Mouse (Mus musculus): ENCODE measurements around the gene Sergef. TPM values are rescaled to one million over a fixed set of nuclear protein-coding genes. Genes with fewer than 3 reads are reported as not detected.

The Sergef gene
- total RNA-seq, 2 experiments from 2014 or later, result 47.3 to 54.1 TPM

- no peak overlapping the region for H3K4me3 ChIP-seq
- TF ChIP-seq CTCF (conservative IDR thresholded peaks at IDR 0.05), result no peak
- no peak overlapping the region for H3K27ac ChIP-seq
- no peak for DNase-seq (ENCODE audit: low spot score in 2 of 2)
Observed at GRCm38 (mm10) chr7:46611970-46612369, 27.6 kb downstream of the Sergef start.

- TF ChIP-seq CTCF (conservative IDR thresholded peaks at IDR 0.05), result no peak
Observed at GRCm38 (mm10) chr7:46609317-46609716, 30.3 kb downstream of the Sergef start.

DNA sequence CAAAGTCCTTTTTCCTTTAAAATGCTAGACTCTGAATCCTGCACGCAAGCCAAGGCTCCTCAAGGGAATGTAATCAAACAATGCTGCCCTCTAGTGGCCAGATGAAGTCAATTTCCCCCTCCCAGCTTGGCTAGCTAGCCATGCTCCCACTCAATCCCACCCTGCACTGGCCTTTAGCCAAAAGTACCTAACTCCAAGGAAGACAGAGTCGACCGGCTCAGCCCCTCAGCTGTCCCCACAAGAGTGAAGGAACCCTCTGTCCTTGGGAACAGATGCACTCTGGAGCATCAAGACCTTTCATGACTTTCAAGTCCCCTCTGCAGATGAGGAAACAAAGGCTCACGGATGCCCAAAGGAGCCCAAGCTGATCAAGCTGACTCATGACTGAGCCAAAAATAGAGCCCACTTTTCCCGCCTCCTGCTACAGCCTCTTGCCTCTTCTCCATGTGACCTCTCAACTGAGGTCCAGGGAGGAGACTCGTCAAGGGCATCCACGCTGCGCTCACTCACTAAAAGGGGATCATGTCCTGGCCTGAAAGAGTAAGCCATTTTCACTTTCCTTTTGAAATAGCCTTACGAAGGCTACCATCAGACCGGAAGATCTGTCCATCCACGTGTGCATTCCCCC, 32.1 kb downstream of the Sergef start:
- Histone ChIP-seq H3K4me3 (no peak overlapping the region), H3K27ac (peak overlapping the region; percentile 65; the same call in 1 of the 2 replicates)
- peak; percentile 89 for TF ChIP-seq CTCF (conservative IDR thresholded peaks at IDR 0.05)
- DNase-seq (ENCODE audit: low spot score in 2 of 2), result peak in 1 of 2 experiments; percentile 69

More at GRCm38 (mm10) chr7:46609317-46609716, 30.3 kb downstream of the Sergef start:
- Histone ChIP-seq H3K27ac (no peak overlapping the region), H3K4me3 (no peak overlapping the region)
- no peak for DNase-seq (ENCODE audit: low spot score in 2 of 2)

GRCm38 (mm10) chr7:46607031-46607426, 32.6 kb downstream of the Sergef start:
- no peak for TF ChIP-seq CTCF (conservative IDR thresholded peaks at IDR 0.05)
- Histone ChIP-seq H3K4me3 (no peak overlapping the region), H3K27ac (peak overlapping the region; percentile 65; the same call in 1 of the 2 replicates)
- DNase-seq (ENCODE audit: low spot score in 2 of 2), result no peak

- Histone ChIP-seq H3K4me3 (no peak overlapping the region), H3K27ac (peak overlapping the region; percentile 65; the same call in 1 of the 2 replicates)
- DNase-seq (ENCODE audit: low spot score in 2 of 2), result peak; percentile 66 to 85
- peak; percentile 91 for TF ChIP-seq CTCF (conservative IDR thresholded peaks at IDR 0.05)
Observed at GRCm38 (mm10) chr7:46606391-46607030, 33.1 kb downstream of the Sergef start.

- DNase-seq (ENCODE audit: low spot score in 2 of 2), result peak in 1 of 2 experiments; percentile 42
- Histone ChIP-seq H3K4me3 (no peak overlapping the region), H3K27ac (peak overlapping the region; percentile 41; the same call in 1 of the 2 replicates)
- peak; percentile 16 for TF ChIP-seq CTCF (conservative IDR thresholded peaks at IDR 0.05)
Observed at GRCm38 (mm10) chr7:46603051-46603450, 36.6 kb downstream of the Sergef start.

- DNase-seq (ENCODE audit: low spot score in 2 of 2), result no peak
- H3K27ac ChIP-seq, result no peak overlapping the region; the same call in 1 of the 2 replicates
- TF ChIP-seq CTCF (conservative IDR thresholded peaks at IDR 0.05), result no peak
- no peak overlapping the region for H3K4me3 ChIP-seq
Observed at GRCm38 (mm10) chr7:46602079-46602478, 37.5 kb downstream of the Sergef start.

- TF ChIP-seq CTCF (conservative IDR thresholded peaks at IDR 0.05), result no peak
- peak overlapping the region; percentile 28; the same call in 1 of the 2 replicates for H3K27ac ChIP-seq
- no peak overlapping the region for H3K4me3 ChIP-seq
- DNase-seq (ENCODE audit: low spot score in 2 of 2), result no peak
Observed at GRCm38 (mm10) chr7:46601097-46601496, 38.5 kb downstream of the Sergef start.

- no peak for TF ChIP-seq CTCF (conservative IDR thresholded peaks at IDR 0.05)
- no peak overlapping the region for H3K27ac ChIP-seq
Observed at GRCm38 (mm10) chr7:46597006-46597405, 42.6 kb downstream of the Sergef start.

GRCm38 (mm10) chr7:46591546-46591945, 48.1 kb downstream of the Sergef start:
- no peak for TF ChIP-seq CTCF (conservative IDR thresholded peaks at IDR 0.05)
- H3K27ac ChIP-seq, result 0 out of 2 replicates have a peak overlapping the region, but pooled peaks have one; percentile 33
- no peak for DNase-seq (ENCODE audit: low spot score in 2 of 2)
- H3K4me3 ChIP-seq, result no peak overlapping the region

More at GRCm38 (mm10) chr7:46597006-46597405, 42.6 kb downstream of the Sergef start:
- no peak overlapping the region for H3K4me3 ChIP-seq
- DNase-seq (ENCODE audit: low spot score in 2 of 2), result no peak

- no peak overlapping the region for H3K4me3 ChIP-seq
- no peak for TF ChIP-seq CTCF (conservative IDR thresholded peaks at IDR 0.05)
- no peak for DNase-seq (ENCODE audit: low spot score in 2 of 2)
- no peak overlapping the region for H3K27ac ChIP-seq
Observed at GRCm38 (mm10) chr7:46589181-46589580, 50.4 kb downstream of the Sergef start.

GRCm38 (mm10) chr7:46588005-46588404, 51.6 kb downstream of the Sergef start:
- peak overlapping the region; percentile 54 for H3K27ac ChIP-seq
- no peak for DNase-seq (ENCODE audit: low spot score in 2 of 2)
- TF ChIP-seq CTCF (conservative IDR thresholded peaks at IDR 0.05), result no peak
- H3K4me3 ChIP-seq, result no peak overlapping the region

GRCm38 (mm10) chr7:46587466-46587865, 52.1 kb downstream of the Sergef start:
- no peak for DNase-seq (ENCODE audit: low spot score in 2 of 2)
- Histone ChIP-seq H3K27ac (peak overlapping the region; percentile 54), H3K4me3 (no peak overlapping the region)
- TF ChIP-seq CTCF (conservative IDR thresholded peaks at IDR 0.05), result peak; percentile 35; the same call in 1 of the 2 replicates

All from layer of hippocampus, adult 2 months (tissue).